Mouse (Mus musculus): ENCODE results near the gene Arhgef1.

DNA sequence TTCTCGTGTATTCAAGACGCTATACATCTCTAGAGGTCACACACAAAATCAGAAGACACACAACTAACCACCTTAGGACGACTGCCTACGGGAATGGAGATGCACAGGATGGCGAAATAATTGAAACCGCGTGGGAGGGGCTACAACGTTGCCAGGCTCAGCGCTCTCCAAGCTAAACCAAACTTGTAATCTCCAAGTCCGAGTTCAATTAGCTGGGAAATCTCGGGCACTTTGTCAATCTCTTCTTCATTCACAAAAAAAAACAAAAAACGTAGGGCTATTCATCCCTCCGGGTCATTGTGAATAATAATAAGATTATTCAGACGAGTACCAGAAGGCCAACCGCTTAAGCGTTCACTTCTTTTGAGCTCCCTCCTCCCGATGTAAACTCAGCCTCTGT lies 33.6 kb upstream of the Arhgef1 start:
- TF ChIP-seq CTCF (IDR thresholded peaks at IDR 0.05; ENCODE audit: control insufficient read depth, insufficient read depth, insufficient read length) (no peak), MYOD1 (IDR thresholded peaks at IDR 0.05; ENCODE audit: control insufficient read depth, insufficient read length, low read depth) (no peak), MYOG (IDR thresholded peaks at IDR 0.05; ENCODE audit: control insufficient read depth, extremely low read depth, insufficient read length) (no peak), USF1 (IDR thresholded peaks at IDR 0.05; ENCODE audit: low read depth) (no peak), CEBPB (IDR thresholded peaks at IDR 0.05; ENCODE audit: low read depth) (no peak), MAX (IDR thresholded peaks at IDR 0.05) (no peak)
